Mouse (Mus musculus): ENCODE results near the gene Cckbr. TPM values are rescaled to one million over a fixed set of nuclear protein-coding genes. Genes with fewer than 3 reads are reported as not detected.

Cckbr gene
- polyA plus RNA-seq, 1 experiment from 2014 or later, result not detected

DNA sequence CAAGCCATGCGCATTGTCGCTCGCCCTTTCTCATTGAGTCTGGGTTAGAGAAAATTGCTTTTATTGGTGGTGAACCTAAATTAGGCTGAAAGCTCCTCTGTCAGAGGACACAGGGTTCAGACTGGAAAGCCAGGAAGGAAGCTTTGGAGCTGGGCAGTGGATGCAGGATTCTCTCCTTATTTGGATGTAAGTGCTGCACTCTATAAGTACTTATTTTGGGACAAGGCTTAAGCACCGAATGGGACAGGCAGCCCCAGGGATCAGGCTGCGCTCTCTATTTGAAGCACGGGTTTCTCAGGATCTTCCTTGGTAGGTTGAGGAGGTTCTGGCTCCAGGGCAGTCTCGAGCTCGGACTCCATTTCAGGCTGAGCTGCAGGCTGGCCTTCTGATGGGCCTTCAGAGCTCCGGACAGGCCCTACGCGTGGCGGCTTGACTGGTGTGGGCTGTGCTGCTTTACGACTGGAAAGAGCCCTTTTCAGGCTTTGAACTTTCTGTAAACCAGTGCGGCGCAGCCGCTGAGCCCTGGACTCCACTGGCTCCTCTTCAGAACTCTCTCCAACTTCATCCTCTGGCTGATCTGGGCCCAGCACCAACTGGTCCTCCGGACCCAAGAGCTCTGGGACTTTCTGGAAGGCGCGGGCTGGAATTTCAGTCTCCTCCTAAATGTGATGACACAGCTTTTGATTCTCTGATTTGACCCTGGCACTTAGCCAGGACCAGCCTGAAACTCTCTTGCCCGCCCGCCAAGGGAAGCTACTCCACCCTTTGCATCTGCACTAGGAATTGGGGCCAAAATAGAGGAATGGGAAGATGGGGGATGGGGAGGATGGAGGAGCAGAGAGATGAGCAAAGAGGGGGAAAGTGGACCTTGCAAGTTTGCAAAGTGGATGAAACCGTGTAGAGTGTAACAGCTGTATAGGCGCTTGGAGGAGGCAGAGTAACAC, 55.3 kb downstream of the Cckbr start:
- 42% methylated on average over 23 of the region's 23 CpGs for WGBS
- no peaks in the 10 kb centered on the region for H3K36me3 ChIP-seq (ENCODE audit: control insufficient read depth, insufficient read depth, low read length)
- ATAC-seq (ENCODE audit: insufficient number of reproducible peaks, insufficient read depth, low FRiP score, low read depth), result 0 out of 2 replicates have a peak, but pooled peaks have one; percentile 10
- peak overlapping the region; percentile 46 to 63 for H3K4me3 ChIP-seq (ENCODE audit: control insufficient read depth in 1 of 2, insufficient read depth in 1 of 2, low read depth in 1 of 2, low read length in 2 of 2)
- H3K9me3 ChIP-seq (ENCODE audit: control insufficient read depth, low read length), result no peaks in the 10 kb centered on the region
- H3K4me1 ChIP-seq (ENCODE audit: control insufficient read depth in 2 of 2, insufficient read depth in 2 of 2, low read length in 2 of 2), result peaks cover 21 to 34% of the 10 kb centered on the region in 2 experiments
- H3K27me3 ChIP-seq (ENCODE audit: control insufficient read depth, insufficient read depth, low read length), result no peaks in the 10 kb centered on the region
- peak overlapping the region; percentile 70 for H3K4me2 ChIP-seq (ENCODE audit: low read length)
- peak overlapping the region; percentile 76 for H3K9ac ChIP-seq (ENCODE audit: low read length)
- peak overlapping the region; percentile 62 to 71 for H3K27ac ChIP-seq (replicated peaks in 1 of 2; ENCODE audit: control insufficient read depth in 1 of 2, insufficient read depth in 1 of 2, low read depth in 2 of 2, low read length in 2 of 2)

DNA sequence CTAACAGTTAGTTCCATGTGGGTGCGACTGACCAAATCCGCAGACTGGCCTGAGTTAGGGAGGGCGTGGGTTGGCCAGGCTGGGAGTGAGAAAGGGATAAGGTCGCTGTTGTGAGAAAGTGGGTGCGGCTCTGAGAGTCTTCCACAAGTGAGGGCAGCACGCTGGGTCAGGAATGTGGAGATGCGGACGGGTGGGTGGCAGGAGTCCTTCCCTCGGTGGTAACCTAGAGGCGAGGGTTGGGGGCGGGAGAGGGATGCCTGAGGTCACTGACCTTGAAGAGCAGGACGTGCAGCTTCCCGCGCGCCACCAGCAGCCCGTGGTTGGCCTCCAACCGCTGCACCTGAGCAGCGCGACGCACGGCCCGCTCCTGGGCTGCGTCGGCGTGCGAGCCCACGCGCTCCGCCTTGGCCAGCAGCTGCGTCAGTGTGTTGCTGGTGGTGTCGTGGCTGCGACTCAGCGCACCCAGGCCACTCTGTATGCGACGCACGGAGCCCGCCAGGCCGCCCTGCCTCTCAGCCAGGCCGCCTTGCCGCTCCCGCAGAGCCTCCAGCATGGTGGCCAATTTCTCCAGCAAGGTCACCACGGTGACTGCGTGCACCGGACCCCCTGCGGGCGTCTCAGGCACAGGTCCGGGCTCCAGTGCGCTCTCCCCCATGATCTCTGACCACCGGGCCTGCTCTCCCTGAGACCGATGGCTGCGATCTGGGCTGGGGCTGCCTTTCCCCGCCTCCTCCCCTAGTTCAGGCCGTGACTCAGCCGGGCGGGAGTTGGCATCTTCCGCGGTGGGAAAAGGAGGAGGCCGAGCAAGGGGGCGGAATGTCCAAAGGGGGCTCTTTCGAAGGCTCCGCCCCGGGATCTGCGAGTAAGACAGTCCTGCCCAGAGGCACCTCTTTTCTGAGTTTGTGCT, 56.2 kb downstream of the Cckbr start, which contains the start of gene Cavin3:
Gene Cavin3 (minus strand): TSS at position 796 of the 907 bp plus-strand sequence.
- 2% methylated on average over 52 of the region's 63 CpGs for WGBS
- peaks cover 18 to 31% of the 10 kb centered on the region in 2 experiments for H3K4me1 ChIP-seq (ENCODE audit: control insufficient read depth in 2 of 2, insufficient read depth in 2 of 2, low read length in 2 of 2)

GRCm38 (mm10) chr7:105482426-105482825, 56.9 kb downstream of the Cckbr start:
- Histone ChIP-seq H3K36me3 (ENCODE audit: control insufficient read depth, insufficient read depth, low read length) (no peaks in the 10 kb centered on the region), H3K9me3 (ENCODE audit: control insufficient read depth, low read length) (no peaks in the 10 kb centered on the region), H3K27ac (replicated peaks in 1 of 2; ENCODE audit: control insufficient read depth in 1 of 2, insufficient read depth in 1 of 2, low read depth in 2 of 2, low read length in 2 of 2) (peak overlapping the region; percentile 62 to 71), H3K4me1 (ENCODE audit: control insufficient read depth in 2 of 2, insufficient read depth in 2 of 2, low read length in 2 of 2) (peaks cover 18 to 31% of the 10 kb centered on the region in 2 experiments), H3K4me3 (ENCODE audit: control insufficient read depth in 1 of 2, insufficient read depth in 1 of 2, low read depth in 1 of 2, low read length in 2 of 2) (peak overlapping the region; percentile 46 to 63), H3K9ac (ENCODE audit: low read length) (peak overlapping the region; percentile 76), H3K27me3 (ENCODE audit: control insufficient read depth, insufficient read depth, low read length) (no peaks in the 10 kb centered on the region), H3K4me2 (ENCODE audit: low read length) (peak overlapping the region; percentile 70)
- ATAC-seq (ENCODE audit: insufficient number of reproducible peaks, insufficient read depth, low FRiP score, low read depth), result no peak
- 44% methylated on average over 8 of the region's 8 CpGs for WGBS

More for the DNA sequence above, 56.2 kb downstream of the Cckbr start, which contains the start of gene Cavin3:
- Histone ChIP-seq H3K9me3 (ENCODE audit: control insufficient read depth, low read length) (no peaks in the 10 kb centered on the region), H3K4me3 (ENCODE audit: control insufficient read depth in 1 of 2, insufficient read depth in 1 of 2, low read depth in 1 of 2, low read length in 2 of 2) (peak within 1 kb of the TSS; percentile 46 to 63), H3K9ac (ENCODE audit: low read length) (peak within 1 kb of the TSS; percentile 76), H3K27ac (replicated peaks in 1 of 2; ENCODE audit: control insufficient read depth in 1 of 2, insufficient read depth in 1 of 2, low read depth in 2 of 2, low read length in 2 of 2) (peak within 1 kb of the TSS; percentile 62 to 71), H3K36me3 (ENCODE audit: control insufficient read depth, insufficient read depth, low read length) (no peaks in the 10 kb centered on the region), H3K4me2 (ENCODE audit: low read length) (peak within 1 kb of the TSS; percentile 70), H3K27me3 (ENCODE audit: control insufficient read depth, insufficient read depth, low read length) (no peaks in the 10 kb centered on the region)
- ATAC-seq (ENCODE audit: insufficient number of reproducible peaks, insufficient read depth, low FRiP score, low read depth), result peak; percentile 78

DNA sequence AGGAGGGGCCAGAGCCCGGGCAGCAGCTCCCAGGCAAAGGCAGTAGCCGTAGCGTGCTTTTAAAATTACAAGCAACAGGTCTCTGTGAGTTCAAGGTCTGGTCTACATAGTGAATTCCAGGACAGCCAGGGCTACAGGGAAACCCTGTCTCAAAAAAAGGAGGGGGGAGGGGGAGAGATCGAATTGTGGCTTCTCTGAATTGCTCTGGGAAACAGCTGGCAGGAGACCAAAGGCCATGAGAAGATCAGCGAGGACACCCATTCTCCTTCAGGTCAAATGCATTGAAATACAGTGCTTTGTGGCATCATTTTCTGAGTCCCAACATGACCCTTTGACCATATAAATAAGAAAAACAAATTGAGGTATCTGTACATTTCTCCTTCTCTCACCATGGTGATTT, 59.5 kb downstream of the Cckbr start:
- Histone ChIP-seq H3K9ac (ENCODE audit: low read length) (no peak overlapping the region), H3K27me3 (ENCODE audit: control insufficient read depth, insufficient read depth, low read length) (no peaks in the 10 kb centered on the region), H3K36me3 (ENCODE audit: control insufficient read depth, insufficient read depth, low read length) (no peaks in the 10 kb centered on the region), H3K9me3 (ENCODE audit: control insufficient read depth, low read length) (no peaks in the 10 kb centered on the region), H3K4me3 (ENCODE audit: control insufficient read depth in 1 of 2, insufficient read depth in 1 of 2, low read depth in 1 of 2, low read length in 2 of 2) (no peak overlapping the region), H3K27ac (replicated peaks in 1 of 2; ENCODE audit: control insufficient read depth in 1 of 2, insufficient read depth in 1 of 2, low read depth in 2 of 2, low read length in 2 of 2) (no peak overlapping the region), H3K4me2 (ENCODE audit: low read length) (no peak overlapping the region), H3K4me1 (ENCODE audit: control insufficient read depth in 2 of 2, insufficient read depth in 2 of 2, low read length in 2 of 2) (peaks cover 18 to 28% of the 10 kb centered on the region in 2 experiments)
- 69% methylated on average over 5 of the region's 5 CpGs for WGBS
- no peak for ATAC-seq (ENCODE audit: insufficient number of reproducible peaks, insufficient read depth, low FRiP score, low read depth)

DNA sequence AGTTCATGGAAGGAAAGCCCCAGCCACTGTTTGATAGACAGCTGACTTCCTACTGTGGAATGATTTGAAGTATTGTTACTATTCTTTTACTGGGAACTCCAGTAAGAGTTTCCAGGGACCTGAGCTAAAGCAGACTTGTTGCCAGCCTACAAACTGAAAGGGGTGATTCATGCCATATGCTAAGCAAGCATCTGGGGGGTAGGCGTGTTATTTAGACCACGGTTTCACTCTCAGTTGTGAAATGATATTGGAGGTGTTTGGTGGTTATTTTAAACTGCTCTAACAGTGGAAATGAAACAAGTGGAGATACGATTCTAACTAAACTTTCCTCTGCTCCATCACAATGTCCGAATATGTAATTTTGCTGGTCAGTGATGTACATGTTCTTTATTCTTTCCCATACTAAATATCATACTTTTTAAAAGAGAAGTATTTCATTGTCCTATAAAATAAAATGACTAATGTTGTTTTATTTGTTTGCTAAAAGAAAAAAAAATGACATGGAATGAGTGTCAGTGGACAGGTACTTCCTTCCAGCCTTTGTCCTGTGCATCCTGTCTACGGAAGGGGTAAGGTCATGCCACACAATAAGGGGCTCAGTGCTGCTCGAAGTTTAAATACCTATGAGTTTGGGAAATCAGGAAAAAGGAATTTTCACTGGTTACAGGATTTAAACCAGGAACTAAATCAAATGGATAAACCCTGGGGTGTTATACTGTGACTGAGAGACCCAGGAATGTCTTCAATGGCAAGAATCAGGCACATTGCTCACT, 61.8 kb downstream of the Cckbr start:
- no peak for ATAC-seq (ENCODE audit: insufficient number of reproducible peaks, insufficient read depth, low FRiP score, low read depth)
- Histone ChIP-seq H3K27me3 (ENCODE audit: control insufficient read depth, insufficient read depth, low read length) (no peaks in the 10 kb centered on the region), H3K36me3 (ENCODE audit: control insufficient read depth, insufficient read depth, low read length) (no peaks in the 10 kb centered on the region), H3K4me2 (ENCODE audit: low read length) (no peak overlapping the region), H3K9me3 (ENCODE audit: control insufficient read depth, low read length) (no peaks in the 10 kb centered on the region), H3K4me3 (ENCODE audit: control insufficient read depth in 1 of 2, insufficient read depth in 1 of 2, low read depth in 1 of 2, low read length in 2 of 2) (no peak overlapping the region), H3K27ac (replicated peaks in 1 of 2; ENCODE audit: control insufficient read depth in 1 of 2, insufficient read depth in 1 of 2, low read depth in 2 of 2, low read length in 2 of 2) (0 out of 4 replicates have a peak overlapping the region, but pooled peaks of 1 of the 2 experiments have one; percentile 15), H3K9ac (ENCODE audit: low read length) (no peak overlapping the region), H3K4me1 (ENCODE audit: control insufficient read depth in 2 of 2, insufficient read depth in 2 of 2, low read length in 2 of 2) (peaks cover 4 to 8% of the 10 kb centered on the region in 2 experiments)
- WGBS, result 72% methylated on average over 6 of the region's 6 CpGs

- Histone ChIP-seq H3K4me2 (ENCODE audit: low read length) (no peak overlapping the region), H3K9me3 (ENCODE audit: control insufficient read depth, low read length) (no peaks in the 10 kb centered on the region), H3K27me3 (ENCODE audit: control insufficient read depth, insufficient read depth, low read length) (no peaks in the 10 kb centered on the region), H3K4me1 (ENCODE audit: control insufficient read depth in 2 of 2, insufficient read depth in 2 of 2, low read length in 2 of 2) (no peaks in the 10 kb centered on the region), H3K36me3 (ENCODE audit: control insufficient read depth, insufficient read depth, low read length) (no peaks in the 10 kb centered on the region), H3K9ac (ENCODE audit: low read length) (no peak overlapping the region), H3K27ac (replicated peaks in 1 of 2; ENCODE audit: control insufficient read depth in 1 of 2, insufficient read depth in 1 of 2, low read depth in 2 of 2, low read length in 2 of 2) (no peak overlapping the region), H3K4me3 (ENCODE audit: control insufficient read depth in 1 of 2, insufficient read depth in 1 of 2, low read depth in 1 of 2, low read length in 2 of 2) (no peak overlapping the region)
- 91% methylated on average over 3 of the region's 3 CpGs for WGBS
- ATAC-seq (ENCODE audit: insufficient number of reproducible peaks, insufficient read depth, low FRiP score, low read depth), result no peak
Measured at GRCm38 (mm10) chr7:105497881-105498280, 72.3 kb downstream of the Cckbr start.
